Mouse (Mus musculus) lung, postnatal 0 days (tissue): ENCODE results near the gene Rac3.

Source experiments
- CTCF ChIP-seq: IDR thresholded peaks from 2 replicates; pipeline ENCODE4 v1.5.1; 2016; ENCODE audit warnings: antibody characterized with exemption, mild to moderate bottlenecking
- EP300 ChIP-seq: IDR thresholded peaks from 2 replicates; pipeline ENCODE4 v1.6.1; 2016; ENCODE audit warnings: antibody characterized with exemption, mild to moderate bottlenecking, control low read depth

DNA sequence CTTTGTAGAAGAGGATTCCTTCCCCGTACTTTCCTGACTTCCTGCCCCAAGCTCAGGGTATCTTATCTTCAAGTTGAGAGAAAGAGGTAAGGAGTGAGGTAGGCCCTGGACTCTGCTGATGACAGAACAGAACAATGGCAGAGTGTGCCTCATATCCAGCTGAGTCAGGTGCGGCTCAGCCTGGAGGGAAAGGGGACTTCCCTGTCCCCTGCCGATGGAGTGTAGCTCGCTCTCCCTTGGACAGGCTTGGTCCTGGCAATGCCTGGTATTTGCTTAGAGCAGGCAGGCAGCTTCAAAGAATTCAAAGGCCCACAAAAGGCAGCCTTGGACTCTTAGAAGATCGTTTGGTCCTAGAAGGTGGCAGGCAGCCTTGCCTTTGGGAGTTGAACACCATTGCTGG, 15.2 kb upstream of the Rac3 start:
- TF ChIP-seq CTCF (no peak), EP300 (no peak)
